21 mouse cellular contexts compared by ENCODE assay signal in genomic region chr1:125643643-125644042, GRCm38 (mm10). TPM values are rescaled to one million over a fixed set of nuclear protein-coding genes. Genes with fewer than 3 reads are reported as not detected.
DNase-seq lines count a peak whose midpoint lies in the region; ATAC-seq lines count a peak whose summit lies in the region.
"Had no signal": no experiment of that assay in that cellular context is flagged by ENCODE, and none has a peak within 500 bp of the region (broad histone marks: within the 10 kb centered on the region; RNA-seq: fewer than 3 reads in every experiment).

No protein-coding gene starts in this region.

- H3K27ac ChIP-seq in heart, embryonic 12.5 days (ENCODE audit: poor library complexity, severe bottlenecking): no peak overlapping the region
- H3K27ac ChIP-seq: gastrocnemius, adult 2 months; hindbrain, embryonic 13.5 days; limb, embryonic 13.5 days; liver, embryonic 14.5 days; lung, embryonic 15.5 days; macrophage; neural tube, embryonic 12.5 days had no signal

- peak; percentile 91 for DNase-seq in heart, adult 11 months
- peak; percentile 10 for DNase-seq in kidney, postnatal 10 days
- DNase-seq in kidney, postnatal 14 days: no peak
- peak; percentile 24 for DNase-seq in cerebellum, adult 9-11 months
- no peak for DNase-seq in adrenal gland, postnatal 25 days
- no peak for DNase-seq in right cerebral cortex, postnatal 14 days
- DNase-seq: adrenal gland, postnatal 36 days; gastrocnemius, adult 2 months; kidney, adult 11 months; right cerebral cortex, adult 18-20 months; thymus, postnatal 25 days had no signal

- no peaks in the 10 kb centered on the region for H3K4me1 ChIP-seq in heart, embryonic 12.5 days (replicated peaks)
- H3K4me1 ChIP-seq: lung, embryonic 15.5 days; neural tube, embryonic 12.5 days had no signal

- no peaks in the 10 kb centered on the region for H3K36me3 ChIP-seq in heart, embryonic 12.5 days
- H3K36me3 ChIP-seq: G1E; hindbrain, embryonic 13.5 days; limb, embryonic 13.5 days; lung, embryonic 15.5 days; neural tube, embryonic 12.5 days had no signal

- no peak overlapping the region for H3K4me3 ChIP-seq in heart, embryonic 12.5 days
- H3K4me3 ChIP-seq: gastrocnemius, adult 2 months; hindbrain, embryonic 13.5 days; limb, embryonic 13.5 days; lung, embryonic 15.5 days; neural tube, embryonic 12.5 days had no signal

- H3K9ac ChIP-seq in heart, embryonic 12.5 days: no peak overlapping the region
- H3K9ac ChIP-seq: hindbrain, embryonic 13.5 days; limb, embryonic 13.5 days; liver, embryonic 14.5 days; lung, embryonic 15.5 days; neural tube, embryonic 12.5 days had no signal

- WGBS in heart, embryonic 12.5 days: 44% methylated on average over 1 of the region's 1 CpGs

- H3K4me2 ChIP-seq in heart, embryonic 12.5 days: no peak overlapping the region
- H3K4me2 ChIP-seq: hindbrain, embryonic 13.5 days; limb, embryonic 13.5 days; lung, embryonic 15.5 days; midbrain, embryonic 11.5 days; neural tube, embryonic 12.5 days had no signal

- no peaks in the 10 kb centered on the region for H3K27me3 ChIP-seq in heart, embryonic 12.5 days (replicated peaks)
- H3K27me3 ChIP-seq: hindbrain, embryonic 13.5 days; limb, embryonic 13.5 days; lung, embryonic 15.5 days; neural tube, embryonic 12.5 days had no signal

- ATAC-seq in heart, embryonic 12.5 days (ENCODE audit: insufficient number of reproducible peaks, low FRiP score): no peak
- ATAC-seq in cerebellum, adult (ENCODE audit: insufficient number of reproducible peaks, low FRiP score, low TSS enrichment): 0 out of 2 replicates have a peak, but pooled peaks have one; percentile 31

- no peaks in the 10 kb centered on the region for H3K9me3 ChIP-seq in heart, embryonic 12.5 days (replicated peaks)
- H3K9me3 ChIP-seq: G1E; hindbrain, embryonic 13.5 days; limb, embryonic 13.5 days; lung, embryonic 15.5 days; neural tube, embryonic 12.5 days had no signal

RNA-seq across cellular contexts. Expression of gene Gpr39, which starts 33.2 kb away (rescaled TPM):
- 2.2 and 2.6 TPM in 2 replicates for polyA plus RNA-seq in heart, embryonic 12.5 days (2016; fragmentation: Nextera tagmentation; extraction: Ambion mirVana)
- total RNA-seq in adrenal gland, postnatal 25 days (2021): 0.12 TPM in 1 of 2 replicates, not detected in the other
- total RNA-seq: gastrocnemius, adult 2 months had no signal
- polyA plus RNA-seq: G1E; limb, embryonic 13.5 days; macrophage; midbrain, embryonic 11.5 days; neural tube, embryonic 12.5 days had no signal

Comparison
In these comparisons a context has a peak if more than half of its experiments do, and no peak if none do; other contexts are left out.
1. DNase-seq: peak in heart, adult 11 months (single experiment), kidney, postnatal 10 days (single experiment) and cerebellum, adult 9-11 months (single experiment); none in kidney, postnatal 14 days (single experiment), adrenal gland, postnatal 25 days (single experiment) and right cerebral cortex, postnatal 14 days (single experiment).